Mouse (Mus musculus): Measurements from ENCODE around the gene Ncf1. TPM values are rescaled to one million over a fixed set of nuclear protein-coding genes. Genes with fewer than 3 reads are reported as not detected.

Ncf1 gene
- polyA plus RNA-seq, 1 experiment from 2014 or later: 2.7 TPM

GRCm38 (mm10) chr5:134206721-134207120 is 22.7 kb downstream of the Ncf1 start:
- peaks cover 48% of the 10 kb centered on the region for H3K36me3 ChIP-seq
- H3K9ac ChIP-seq: no peak overlapping the region

GRCm38 (mm10) chr5:134193664-134194063 is 35.8 kb downstream of the Ncf1 start:
- ATAC-seq (ENCODE audit: extremely low read depth, insufficient number of reproducible peaks, low FRiP score, low TSS enrichment): no peak
- no peaks in the 10 kb centered on the region for H3K9me3 ChIP-seq
- 81% methylated on average over 8 of the region's 8 CpGs for WGBS

More at GRCm38 (mm10) chr5:134206721-134207120, 22.7 kb downstream of the Ncf1 start:
- no peaks in the 10 kb centered on the region for H3K9me3 ChIP-seq
- peaks cover 6% of the 10 kb centered on the region; the same call in 1 of the 2 replicates for H3K4me1 ChIP-seq
- no peaks in the 10 kb centered on the region for H3K27me3 ChIP-seq (replicated peaks)
- H3K27ac ChIP-seq (replicated peaks): no peak overlapping the region
- ATAC-seq (ENCODE audit: extremely low read depth, insufficient number of reproducible peaks, low FRiP score, low TSS enrichment): no peak
- WGBS: 76% methylated on average over 10 of the region's 10 CpGs
- no peak overlapping the region for H3K4me2 ChIP-seq
- no peak overlapping the region for H3K4me3 ChIP-seq

GRCm38 (mm10) chr5:134188571-134188970 is 40.9 kb downstream of the Ncf1 start:
- H3K9ac ChIP-seq: no peak overlapping the region
- H3K36me3 ChIP-seq: peaks cover 13% of the 10 kb centered on the region
- 82% methylated on average over 7 of the region's 7 CpGs for WGBS
- no peak overlapping the region for H3K27ac ChIP-seq (replicated peaks)
- H3K4me1 ChIP-seq: peaks cover 2% of the 10 kb centered on the region
- H3K4me2 ChIP-seq: no peak overlapping the region
- ATAC-seq (ENCODE audit: extremely low read depth, insufficient number of reproducible peaks, low FRiP score, low TSS enrichment): no peak
- H3K9me3 ChIP-seq: peaks cover 3% of the 10 kb centered on the region; the same call in 1 of the 2 replicates
- no peak overlapping the region for H3K4me3 ChIP-seq
- no peaks in the 10 kb centered on the region for H3K27me3 ChIP-seq (replicated peaks)

More at GRCm38 (mm10) chr5:134193664-134194063, 35.8 kb downstream of the Ncf1 start:
- H3K36me3 ChIP-seq: peaks cover 48% of the 10 kb centered on the region
- no peaks in the 10 kb centered on the region for H3K27me3 ChIP-seq (replicated peaks)
- H3K27ac ChIP-seq (replicated peaks): no peak overlapping the region
- H3K9ac ChIP-seq: no peak overlapping the region
- H3K4me2 ChIP-seq: no peak overlapping the region
- no peaks in the 10 kb centered on the region for H3K4me1 ChIP-seq
- H3K4me3 ChIP-seq: no peak overlapping the region

- Histone ChIP-seq H3K36me3 (no peaks in the 10 kb centered on the region), H3K4me1 (peaks cover 16% of the 10 kb centered on the region), H3K9me3 (peaks cover 3% of the 10 kb centered on the region; the same call in 1 of the 2 replicates), H3K9ac (no peak overlapping the region), H3K4me2 (no peak overlapping the region), H3K4me3 (no peak overlapping the region), H3K27me3 (replicated peaks) (no peaks in the 10 kb centered on the region), H3K27ac (replicated peaks) (no peak overlapping the region)
- no peak for ATAC-seq (ENCODE audit: extremely low read depth, insufficient number of reproducible peaks, low FRiP score, low TSS enrichment)
- 72% methylated on average over 4 of the region's 4 CpGs for WGBS
Observed at GRCm38 (mm10) chr5:134186961-134187731, 42.3 kb downstream of the Ncf1 start.

- WGBS: 76% methylated on average over 3 of the region's 3 CpGs
- Histone ChIP-seq H3K4me1 (peaks cover 18% of the 10 kb centered on the region), H3K27ac (replicated peaks) (no peak overlapping the region), H3K27me3 (replicated peaks) (no peaks in the 10 kb centered on the region), H3K4me2 (no peak overlapping the region), H3K36me3 (no peaks in the 10 kb centered on the region), H3K9ac (no peak overlapping the region), H3K4me3 (no peak overlapping the region), H3K9me3 (peaks cover 3% of the 10 kb centered on the region; the same call in 1 of the 2 replicates)
- ATAC-seq (ENCODE audit: extremely low read depth, insufficient number of reproducible peaks, low FRiP score, low TSS enrichment): no peak
Observed at GRCm38 (mm10) chr5:134186059-134186458, 43.4 kb downstream of the Ncf1 start.

GRCm38 (mm10) chr5:134183880-134184808 is 45.3 kb downstream of the Ncf1 start, which contains the start of gene Gtf2ird2:
Gtf2ird2 (plus strand) TSS chr5:134184019.
- peak within 1 kb of the TSS; percentile 93 for H3K9ac ChIP-seq
- H3K36me3 ChIP-seq: no peaks in the 10 kb centered on the region
- H3K9me3 ChIP-seq: peaks cover 3% of the 10 kb centered on the region; the same call in 1 of the 2 replicates
- H3K4me1 ChIP-seq: peaks cover 18% of the 10 kb centered on the region
- peak; percentile 98 for ATAC-seq (ENCODE audit: extremely low read depth, insufficient number of reproducible peaks, low FRiP score, low TSS enrichment)
- H3K4me2 ChIP-seq: peak within 1 kb of the TSS; percentile 89
- under 1% methylated on average over 90 of the region's 92 CpGs for WGBS
- H3K27ac ChIP-seq (replicated peaks): peak within 1 kb of the TSS; percentile 93
- peak within 1 kb of the TSS; percentile 86 for H3K4me3 ChIP-seq
- H3K27me3 ChIP-seq (replicated peaks): no peaks in the 10 kb centered on the region

GRCm38 (mm10) chr5:134183162-134183561 is 46.3 kb downstream of the Ncf1 start:
- H3K4me3 ChIP-seq: peak overlapping the region; percentile 86
- peaks cover 18% of the 10 kb centered on the region for H3K4me1 ChIP-seq
- peaks cover 3% of the 10 kb centered on the region; the same call in 1 of the 2 replicates for H3K9me3 ChIP-seq
- no peak for ATAC-seq (ENCODE audit: extremely low read depth, insufficient number of reproducible peaks, low FRiP score, low TSS enrichment)
- H3K27me3 ChIP-seq (replicated peaks): no peaks in the 10 kb centered on the region
- no peaks in the 10 kb centered on the region for H3K36me3 ChIP-seq
- H3K4me2 ChIP-seq: peak overlapping the region; percentile 89
- 49% methylated on average over 7 of the region's 7 CpGs for WGBS
- peak overlapping the region; percentile 93 for H3K27ac ChIP-seq (replicated peaks)
- peak overlapping the region; percentile 93 for H3K9ac ChIP-seq

- H3K27ac ChIP-seq (replicated peaks): peak overlapping the region; percentile 40; the same call in 1 of the 2 replicates
- 48% methylated on average over 4 of the region's 4 CpGs for WGBS
- ATAC-seq (ENCODE audit: extremely low read depth, insufficient number of reproducible peaks, low FRiP score, low TSS enrichment): no peak
- H3K27me3 ChIP-seq (replicated peaks): no peaks in the 10 kb centered on the region
- no peaks in the 10 kb centered on the region for H3K36me3 ChIP-seq
- peaks cover 18% of the 10 kb centered on the region for H3K4me1 ChIP-seq
- H3K4me2 ChIP-seq: peak overlapping the region; percentile 89
- H3K9me3 ChIP-seq: peaks cover 3% of the 10 kb centered on the region; the same call in 1 of the 2 replicates
- peak overlapping the region; percentile 93; the same call in 1 of the 2 replicates for H3K9ac ChIP-seq
- peak overlapping the region; percentile 86; the same call in 1 of the 2 replicates for H3K4me3 ChIP-seq
Observed at GRCm38 (mm10) chr5:134182735-134183134, 46.7 kb downstream of the Ncf1 start.

GRCm38 (mm10) chr5:134182172-134182571 is 47.3 kb downstream of the Ncf1 start:
- H3K27ac ChIP-seq (replicated peaks): peak overlapping the region; percentile 40; the same call in 1 of the 2 replicates
- no peaks in the 10 kb centered on the region for H3K9me3 ChIP-seq
- no peak overlapping the region for H3K4me3 ChIP-seq
- WGBS: 53% methylated on average over 3 of the region's 3 CpGs
- no peak for ATAC-seq (ENCODE audit: extremely low read depth, insufficient number of reproducible peaks, low FRiP score, low TSS enrichment)
- H3K4me2 ChIP-seq: 0 out of 2 replicates have a peak overlapping the region, but pooled peaks have one; percentile 89
- H3K27me3 ChIP-seq (replicated peaks): no peaks in the 10 kb centered on the region
- peaks cover 20% of the 10 kb centered on the region for H3K4me1 ChIP-seq
- H3K9ac ChIP-seq: no peak overlapping the region
- H3K36me3 ChIP-seq: no peaks in the 10 kb centered on the region

GRCm38 (mm10) chr5:134179871-134180270 is 49.6 kb downstream of the Ncf1 start:
- no peak overlapping the region for H3K9ac ChIP-seq
- no peak overlapping the region for H3K4me2 ChIP-seq
- H3K27me3 ChIP-seq (replicated peaks): no peaks in the 10 kb centered on the region
- no peaks in the 10 kb centered on the region for H3K9me3 ChIP-seq
- H3K27ac ChIP-seq (replicated peaks): no peak overlapping the region
- H3K36me3 ChIP-seq: no peaks in the 10 kb centered on the region
- peaks cover 33% of the 10 kb centered on the region for H3K4me1 ChIP-seq
- ATAC-seq (ENCODE audit: extremely low read depth, insufficient number of reproducible peaks, low FRiP score, low TSS enrichment): no peak
- 24% methylated on average over 7 of the region's 7 CpGs for WGBS
- no peak overlapping the region for H3K4me3 ChIP-seq

- Histone ChIP-seq H3K4me2 (no peak overlapping the region), H3K36me3 (no peaks in the 10 kb centered on the region), H3K9ac (no peak overlapping the region), H3K4me1 (peaks cover 34% of the 10 kb centered on the region), H3K9me3 (no peaks in the 10 kb centered on the region), H3K4me3 (no peak overlapping the region), H3K27ac (replicated peaks) (no peak overlapping the region), H3K27me3 (replicated peaks) (no peaks in the 10 kb centered on the region)
- WGBS: 77% methylated on average over 7 of the region's 7 CpGs
- ATAC-seq (ENCODE audit: extremely low read depth, insufficient number of reproducible peaks, low FRiP score, low TSS enrichment): no peak
Observed at GRCm38 (mm10) chr5:134178536-134178935, 50.9 kb downstream of the Ncf1 start.

Data from heart, embryonic 13.5 days (tissue).